Mouse (Mus musculus) myocyte (in vitro differentiated cells): ENCODE data around the gene Edc4.

Experiments
- MAX ChIP-seq: IDR thresholded peaks from one replicate; pipeline ENCODE4 v1.6.1; 2011; ENCODE audit warnings: low read depth, mild to moderate bottlenecking, control low read depth
- MYOD1 ChIP-seq, 3 experiments: IDR thresholded peaks; one replicate each; pipeline ENCODE4 v1.6.1; 2011; ENCODE audit warnings: control low read depth in 2 of 3, low read depth in 2 of 3, mild to moderate bottlenecking in 2 of 3, moderate library complexity in 1 of 3; ENCODE audit not compliant: insufficient read length in 2 of 3, control insufficient read depth in 1 of 3
- MYOG ChIP-seq, 3 experiments: IDR thresholded peaks; one replicate each; pipeline ENCODE4 v1.6.1; 2011; ENCODE audit warnings: control low read depth in 2 of 3, low read depth in 2 of 3, mild to moderate bottlenecking in 2 of 3; ENCODE audit not compliant: insufficient read length in 2 of 3, control insufficient read depth in 1 of 3, insufficient read depth in 1 of 3
- POLR2A ChIP-seq: IDR thresholded peaks from one replicate; pipeline ENCODE4 v1.6.1; 2011; ENCODE audit warnings: low read depth, mild to moderate bottlenecking, control low read depth, moderate library complexity; ENCODE audit not compliant: insufficient read length
- REST ChIP-seq: IDR thresholded peaks from one replicate; pipeline ENCODE4 v1.6.1; 2011; ENCODE audit warnings: mild to moderate bottlenecking, control low read depth, moderate library complexity; ENCODE audit not compliant: insufficient read depth, insufficient read length
- TCF12 ChIP-seq: IDR thresholded peaks from one replicate; pipeline ENCODE4 v1.6.1; 2011; ENCODE audit warnings: mild to moderate bottlenecking, control low read depth; ENCODE audit not compliant: poor library complexity, insufficient read depth, severe bottlenecking
- TCF3 ChIP-seq: IDR thresholded peaks from one replicate; pipeline ENCODE4 v1.6.1; 2011; ENCODE audit warnings: low read depth, control low read depth; ENCODE audit not compliant: insufficient read length
- USF1 ChIP-seq: IDR thresholded peaks from one replicate; pipeline ENCODE4 v1.6.1; 2011; ENCODE audit warnings: low read depth, mild to moderate bottlenecking, control low read depth, moderate library complexity

DNA sequence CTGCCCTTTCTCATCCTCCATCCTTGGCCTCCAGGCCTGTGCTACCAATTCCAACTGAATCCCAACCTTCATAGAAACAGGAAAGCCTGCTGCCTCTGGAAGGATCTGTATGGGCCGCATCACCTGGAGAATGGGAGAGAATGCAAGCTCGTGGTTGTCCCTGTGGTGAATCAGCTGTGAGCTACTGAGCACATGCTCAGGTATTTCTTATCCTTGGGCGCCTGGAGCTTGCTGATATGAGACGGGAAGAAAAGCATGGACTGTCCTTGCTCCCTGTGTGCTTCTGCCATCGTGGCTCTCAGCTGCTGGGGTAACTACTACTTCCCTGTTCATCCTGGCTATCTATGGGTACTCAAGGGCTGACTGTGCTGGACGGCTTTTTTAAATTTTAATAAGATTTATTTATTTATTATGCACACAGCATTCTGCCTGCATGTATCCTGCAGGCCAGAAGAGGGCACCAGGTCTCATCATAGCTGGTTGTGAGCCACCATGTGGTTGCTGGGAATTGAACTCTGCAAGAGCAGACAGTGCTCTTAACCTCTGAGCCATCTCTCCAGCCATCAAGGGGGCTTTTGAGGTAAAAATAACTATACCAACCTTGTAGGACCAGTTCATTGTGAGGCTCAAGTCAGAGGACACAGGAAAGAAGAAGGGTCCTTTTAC lies 14.2 kb upstream of the Edc4 start:
- TF ChIP-seq POLR2A (no peak), MAX (no peak), TCF12 (no peak), MYOG (IDR thresholded peaks at IDR 0.05; ENCODE audit: control insufficient read depth in 1 of 3, insufficient read depth in 1 of 3, insufficient read length in 2 of 3, low read depth in 2 of 3) (no peak), MYOD1 (IDR thresholded peaks at IDR 0.05; ENCODE audit: control insufficient read depth in 1 of 3, insufficient read length in 2 of 3, low read depth in 2 of 3) (no peak), REST (no peak), USF1 (no peak), TCF3 (no peak)
